Mouse (Mus musculus) lung, adult 2 months (tissue): ENCODE measurements around the gene Fibp.

ENCODE experiments used
- CTCF ChIP-seq: fragments of 200-500 bp; IDR thresholded peaks from 2 replicates; pipeline ENCODE4 v1.5.1; 2011; ENCODE audit warnings: mild to moderate bottlenecking, low read length, control low read depth; ENCODE audit not compliant: insufficient read depth
- POLR2A ChIP-seq: fragments of 200-500 bp; IDR thresholded peaks from 2 replicates; pipeline ENCODE4 v1.6.1; 2011; ENCODE audit warnings: low read depth, mild to moderate bottlenecking, control low read depth, low read length, borderline replicate concordance; ENCODE audit errors: extremely low read depth

DNA sequence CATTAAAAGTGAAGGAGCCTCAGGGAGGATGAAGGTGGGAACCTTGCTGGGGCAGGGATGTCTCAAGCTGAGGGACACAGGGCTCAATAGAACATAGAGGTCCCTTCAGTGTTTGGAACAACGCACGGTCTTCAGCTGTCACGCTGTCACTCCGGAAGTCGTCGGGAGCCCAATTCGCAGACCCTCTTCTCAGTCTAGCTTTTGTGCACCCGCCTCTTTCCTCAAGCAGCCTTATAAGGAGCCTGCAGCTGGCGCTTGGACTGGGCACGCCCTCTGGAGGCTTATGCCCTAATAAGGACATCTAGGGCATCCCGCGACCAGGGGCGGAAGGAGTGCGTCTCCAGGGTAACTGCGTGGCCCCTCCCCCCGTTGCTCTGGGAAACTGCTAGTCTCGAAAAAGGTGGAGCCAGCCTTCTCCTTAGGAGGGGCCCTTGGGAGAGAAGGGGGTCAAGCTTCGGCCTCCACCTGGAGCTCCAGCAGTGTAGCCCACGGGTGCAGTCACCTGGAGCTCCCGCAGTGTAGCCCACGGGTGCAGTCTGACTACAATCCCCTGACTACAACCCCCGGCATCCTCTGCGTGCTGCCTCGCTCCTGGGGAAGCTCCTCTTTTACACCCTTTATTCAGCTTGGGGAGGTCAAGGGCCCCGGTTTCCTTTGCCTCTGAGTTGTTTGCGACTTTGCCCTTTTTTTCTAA is 28.6 kb downstream of the Fibp start:
- TF ChIP-seq CTCF = no peak
- peak; percentile 92 for TF ChIP-seq POLR2A
